Comparison of ENCODE assay signal across 8 mouse cellular contexts in the genomic region with DNA sequence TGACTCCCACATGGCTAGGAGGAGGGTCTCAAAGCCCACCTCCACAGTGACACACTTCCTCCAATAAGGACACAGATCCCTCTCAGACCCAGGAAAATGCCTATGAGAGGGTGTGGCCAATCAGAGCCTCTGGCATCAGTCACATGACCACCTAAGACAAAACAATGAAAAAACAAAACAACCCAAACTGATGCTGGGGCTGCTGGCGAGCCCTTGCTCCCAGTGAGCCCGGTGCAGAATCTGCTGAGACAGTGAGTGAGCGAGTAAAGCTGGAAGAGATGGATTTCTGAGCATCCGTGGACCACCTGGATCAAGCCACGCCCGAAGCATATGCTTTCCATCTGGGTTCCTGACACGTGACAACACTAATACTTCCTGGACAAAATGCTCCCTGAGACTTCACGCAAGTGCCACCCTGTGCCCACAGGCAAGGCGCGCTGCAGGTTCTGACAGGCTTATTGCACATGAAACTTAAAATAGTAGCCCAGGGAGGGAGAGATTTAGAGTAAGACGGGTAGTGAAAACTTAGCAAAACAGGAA. TPM values are rescaled to one million over a fixed set of nuclear protein-coding genes. Genes with fewer than 3 reads are reported as not detected.
DNase-seq lines count a peak whose midpoint lies in the region; ATAC-seq lines count a peak whose summit lies in the region.

No protein-coding gene starts in this region.

- no peaks in the 10 kb centered on the region for H3K27me3 ChIP-seq in heart, embryonic 16.5 days (ENCODE audit: control insufficient read depth, insufficient read depth, low read length)
- no peaks in the 10 kb centered on the region for H3K27me3 ChIP-seq in liver, embryonic 16.5 days (ENCODE audit: control insufficient read depth, insufficient read depth, low read depth, low read length)
- H3K27me3 ChIP-seq in stomach, embryonic 16.5 days (ENCODE audit: control insufficient read depth, insufficient read depth, low read length): no peaks in the 10 kb centered on the region

- peak overlapping the region; percentile 58 for H3K4me2 ChIP-seq in heart, embryonic 16.5 days (ENCODE audit: low read depth, low read length)
- H3K4me2 ChIP-seq in liver, embryonic 16.5 days (ENCODE audit: low read depth, low read length): peak overlapping the region; percentile 49
- H3K4me2 ChIP-seq in stomach, embryonic 16.5 days (ENCODE audit: low read depth, low read length): peak overlapping the region; percentile 48

- DNase-seq in heart, postnatal 4 days: no peak
- DNase-seq in right cerebral cortex, postnatal 10 days (ENCODE audit: low spot score in 2 of 2): no peak
- no peak for DNase-seq in ovary, postnatal 10 days (ENCODE audit: low spot score)

- no peaks in the 10 kb centered on the region for H3K36me3 ChIP-seq in heart, embryonic 16.5 days (ENCODE audit: control insufficient read depth, insufficient read depth)
- no peaks in the 10 kb centered on the region for H3K36me3 ChIP-seq in liver, embryonic 16.5 days (ENCODE audit: control insufficient read depth, insufficient read depth)
- no peaks in the 10 kb centered on the region for H3K36me3 ChIP-seq in stomach, embryonic 16.5 days (ENCODE audit: control insufficient read depth, insufficient read depth, low read length)

- 33% methylated on average over 11 of the region's 11 CpGs for WGBS in heart, embryonic 16.5 days
- WGBS in liver, embryonic 16.5 days (ENCODE audit: insufficient replicate concordance): 17% methylated on average over 11 of the region's 11 CpGs
- 23% methylated on average over 11 of the region's 11 CpGs for WGBS in stomach, embryonic 16.5 days

- H3K4me1 ChIP-seq in heart, embryonic 16.5 days (ENCODE audit: control insufficient read depth, insufficient read depth, low read length): no peaks in the 10 kb centered on the region
- H3K4me1 ChIP-seq in liver, embryonic 16.5 days (ENCODE audit: control insufficient read depth, low read depth, low read length): peaks cover 4% of the 10 kb centered on the region
- H3K4me1 ChIP-seq in stomach, embryonic 16.5 days (ENCODE audit: control insufficient read depth, insufficient read depth, low read length): peaks cover 15% of the 10 kb centered on the region

- no peak overlapping the region for H3K27ac ChIP-seq in heart, embryonic 16.5 days (ENCODE audit: low read length)
- H3K27ac ChIP-seq in liver, embryonic 16.5 days (ENCODE audit: low read length): no peak overlapping the region; the same call in 1 of the 2 replicates
- H3K27ac ChIP-seq in stomach, embryonic 16.5 days (ENCODE audit: low read length): peak overlapping the region; percentile 74

- H3K9me3 ChIP-seq in heart, embryonic 16.5 days (replicated peaks; ENCODE audit: control insufficient read depth, low read length): no peaks in the 10 kb centered on the region; the same call in 1 of the 2 replicates
- H3K9me3 ChIP-seq in liver, embryonic 16.5 days (replicated peaks; ENCODE audit: control insufficient read depth, low read length): no peaks in the 10 kb centered on the region
- 0 out of 2 replicates have a peak, but pooled peaks cover 5% of the 10 kb centered on the region for H3K9me3 ChIP-seq in stomach, embryonic 16.5 days (replicated peaks; ENCODE audit: control insufficient read depth, low read length)

- ATAC-seq in heart, embryonic 16.5 days (replicated peaks; ENCODE audit: extremely low read depth, insufficient read depth, low FRiP score): peak; percentile 25; the same call in 1 of the 2 replicates
- peak; percentile 88 for ATAC-seq in activated CD4-positive, CD25-positive, alpha-beta regulatory T cell, adult 4 months
- peak; percentile 28 to 57 for ATAC-seq in hematopoietic stem cell, adult 5-6 weeks (replicated peaks in 1 of 2; ENCODE audit: insufficient read depth in 1 of 2, low FRiP score in 2 of 2, low TSS enrichment in 1 of 2, low read depth in 1 of 2, poor library complexity in 2 of 2, severe bottlenecking in 2 of 2)
- no peak for ATAC-seq in liver, embryonic 16.5 days (ENCODE audit: low read depth)
- ATAC-seq in stomach, embryonic 16.5 days (ENCODE audit: insufficient read depth, low FRiP score): peak; percentile 13; the same call in 1 of the 2 replicates

- H3K9ac ChIP-seq in heart, embryonic 16.5 days (ENCODE audit: low read length): no peak overlapping the region
- H3K9ac ChIP-seq in liver, embryonic 16.5 days (ENCODE audit: low read depth, low read length): no peak overlapping the region
- peak overlapping the region; percentile 52 for H3K9ac ChIP-seq in stomach, embryonic 16.5 days (ENCODE audit: low read length)

- H3K4me3 ChIP-seq in heart, embryonic 16.5 days (ENCODE audit: low read length): peak overlapping the region; percentile 44
- H3K4me3 ChIP-seq in liver, embryonic 16.5 days (ENCODE audit: low read depth, low read length): peak overlapping the region; percentile 28
- H3K4me3 ChIP-seq in stomach, embryonic 16.5 days (replicated peaks; ENCODE audit: low read length): peak overlapping the region; percentile 32

RNA-seq across cellular contexts. Expression of a gene that starts 16.5 kb away (rescaled TPM):
- polyA plus RNA-seq in heart, embryonic 16.5 days (2015; fragmentation: Nextera tagmentation; extraction: Ambion mirVana): 3.0 and 4.0 TPM in 2 replicates
- 1 to 10 TPM; 1.2 to 1.4 TPM for total RNA-seq in heart, postnatal 4 days (2021)
- polyA plus RNA-seq in activated CD4-positive, CD25-positive, alpha-beta regulatory T cell, adult 4 months (2017; shearing (Covaris generic)): under 1 TPM in 1 of 2 experiments, not detected in 1; 0.85 TPM
- not detected in 2 replicates for total RNA-seq in hematopoietic stem cell, adult 5-6 weeks (2017)
- 0.02 TPM in 1 of 2 replicates, not detected in the other for polyA plus RNA-seq in liver, embryonic 16.5 days (2015; fragmentation: Nextera tagmentation; extraction: Ambion mirVana)
- 5.3 and 5.8 TPM in 2 replicates for polyA plus RNA-seq in stomach, embryonic 16.5 days (2015; fragmentation: Nextera tagmentation; extraction: Ambion mirVana)
